Comparison of ENCODE assay signal across 9 mouse cellular contexts in genomic region chr17:55986030-55986961, GRCm38 (mm10). TPM values are rescaled to one million over a fixed set of nuclear protein-coding genes. Genes with fewer than 3 reads are reported as not detected.
DNase-seq lines count a peak whose midpoint lies in the region; ATAC-seq and TF ChIP-seq lines count a peak whose summit lies in the region.
"Had no signal": no experiment of that assay in that cellular context is flagged by ENCODE, and none has a peak within 500 bp of the region (broad histone marks: within the 10 kb centered on the region; RNA-seq: fewer than 3 reads in every experiment).

Fsd1 (plus strand) TSS chr17:55986509.

- H3K4me1 ChIP-seq in kidney, embryonic 16.5 days (ENCODE audit: insufficient read depth, low read length), result no peaks in the 10 kb centered on the region
- H3K4me1 ChIP-seq in stomach, postnatal 0 days (replicated peaks; ENCODE audit: control insufficient read depth, insufficient read depth), result no peaks in the 10 kb centered on the region

- no peaks in the 10 kb centered on the region for H3K9me3 ChIP-seq in kidney, embryonic 16.5 days (ENCODE audit: low read length)
- H3K9me3 ChIP-seq in stomach, postnatal 0 days (ENCODE audit: control insufficient read depth, low read length), result no peaks in the 10 kb centered on the region

- H3K9ac ChIP-seq in kidney, embryonic 16.5 days (replicated peaks; ENCODE audit: low read length), result peak within 1 kb of the TSS; percentile 45
- H3K9ac ChIP-seq in stomach, postnatal 0 days (ENCODE audit: low read length), result peak within 1 kb of the TSS; percentile 43; the same call in 1 of the 2 replicates

- TF ChIP-seq EP300 in stomach, postnatal 0 days (optimal IDR thresholded peaks at IDR 0.05), result no peak

- H3K36me3 ChIP-seq in kidney, embryonic 16.5 days (ENCODE audit: insufficient read depth, low read length), result no peaks in the 10 kb centered on the region
- H3K36me3 ChIP-seq in stomach, postnatal 0 days (ENCODE audit: control insufficient read depth, insufficient read depth, low read length), result no peaks in the 10 kb centered on the region

- H3K4me3 ChIP-seq in kidney, embryonic 16.5 days (ENCODE audit: low read length), result peak within 1 kb of the TSS; percentile 55
- H3K4me3 ChIP-seq in stomach, postnatal 0 days (ENCODE audit: low read depth, low read length), result peak within 1 kb of the TSS; percentile 30

- 9% methylated on average over 34 of the region's 35 CpGs for WGBS in kidney, embryonic 16.5 days
- WGBS in stomach, postnatal 0 days, result 9% methylated on average over 29 of the region's 35 CpGs

- TF ChIP-seq CTCF in stomach, postnatal 0 days (IDR thresholded peaks at IDR 0.05; ENCODE audit: low read depth), result no peak

- H3K27ac ChIP-seq in kidney, embryonic 16.5 days (ENCODE audit: low read length), result no peak within 1 kb of the TSS
- no peak within 1 kb of the TSS for H3K27ac ChIP-seq in stomach, postnatal 0 days (replicated peaks)

- no peak for DNase-seq in kidney, adult 8-10 months
- DNase-seq in cerebellum, adult 8-10 months, result peak; percentile 82
- DNase-seq in forelimb bud, embryonic 11.5 days (ENCODE audit: low read depth, low spot score), result peak; percentile 75
- DNase-seq in layer of hippocampus, adult 18-20 months (ENCODE audit: low spot score in 2 of 2), result peak; percentile 72 to 89
- DNase-seq in mesoderm, embryonic 11.5 days (ENCODE audit: low read depth, low spot score), result peak; percentile 87
- peak; percentile 29 for DNase-seq in stomach, postnatal 0 days (ENCODE audit: low spot score)

- peak; percentile 77 for ATAC-seq in kidney, embryonic 16.5 days (ENCODE audit: low FRiP score, low TSS enrichment)
- no peak; the same call in 1 of the 2 replicates for ATAC-seq in stomach, postnatal 0 days (ENCODE audit: low FRiP score, low TSS enrichment)
- ATAC-seq in megakaryocyte, adult 5-6 weeks (ENCODE audit: poor library complexity, severe bottlenecking), result no peak

- H3K27me3 ChIP-seq in kidney, embryonic 16.5 days (ENCODE audit: insufficient read depth, low read length), result no peaks in the 10 kb centered on the region
- no peaks in the 10 kb centered on the region; the same call in 1 of the 2 replicates for H3K27me3 ChIP-seq in stomach, postnatal 0 days (ENCODE audit: control insufficient read depth, insufficient read depth, low read length)

- peak within 1 kb of the TSS; percentile 77 for H3K4me2 ChIP-seq in kidney, embryonic 16.5 days (replicated peaks; ENCODE audit: low read depth, low read length)
- H3K4me2 ChIP-seq in stomach, postnatal 0 days (replicated peaks; ENCODE audit: low read depth), result peak within 1 kb of the TSS; percentile 52

RNA-seq across cellular contexts. Expression of gene Fsd1, which starts in this region (rescaled TPM):
- 21.6 TPM in 2 replicates for polyA plus RNA-seq in kidney, embryonic 16.5 days (2015; fragmentation: Nextera tagmentation; extraction: Ambion mirVana)
- 10 to 100 TPM; 68.1 to 68.2 TPM for total RNA-seq in layer of hippocampus, adult 18-20 months (2021)
- polyA plus RNA-seq in stomach, postnatal 0 days (2015; fragmentation: Nextera tagmentation; extraction: Ambion mirVana), result 2.7 and 3.5 TPM in 2 replicates
- total RNA-seq in megakaryocyte, adult 5-6 weeks (2015), result not detected in 2 replicates
- total RNA-seq in megakaryocyte, adult 5-6 weeks (2017), result not detected in 2 replicates
- total RNA-seq: neutrophil, adult 5-6 weeks had no signal

Comparison
In these comparisons a context has a peak if more than half of its experiments do, and no peak if none do; other contexts are left out.
1. RNA of gene Fsd1 (total RNA-seq): 68.1 to 68.2 TPM in layer of hippocampus, adult 18-20 months; not detected in megakaryocyte, adult 5-6 weeks; every median in the first group is over 10 times any median in the second.
2. DNase-seq: peak in cerebellum, adult 8-10 months (single experiment), forelimb bud, embryonic 11.5 days (single experiment), layer of hippocampus, adult 18-20 months (2 of 2), mesoderm, embryonic 11.5 days (single experiment) and stomach, postnatal 0 days (single experiment); none in kidney, adult 8-10 months (0 of 2).